Mouse (Mus musculus) liver, embryonic 15.5 days (tissue): Measurements from ENCODE around the gene Dedd2. TPM values are rescaled to one million over a fixed set of nuclear protein-coding genes. Genes with fewer than 3 reads are reported as not detected.

ENCODE experiments used
- ATAC-seq: fragments of 200-750 bp; cut with Nextera tagmentation; 2 replicates; pipeline ENCODE4 v1.8.0; 2017; ENCODE audit warnings: moderate number of reproducible peaks, mild to moderate bottlenecking, moderate library complexity; ENCODE audit not compliant: insufficient read depth
- H3K27ac ChIP-seq: fragments of 300-500 bp; sonication (generic); replicated peaks from 2 replicates; pipeline ENCODE4 v1.5.1; 2015; ENCODE audit warnings: mild to moderate bottlenecking, inconsistent platforms
- H3K27me3 ChIP-seq: fragments of 300-500 bp; sonication (generic); 2 replicates; pipeline ENCODE4 v1.6.1; 2015; ENCODE audit warnings: mild to moderate bottlenecking, inconsistent platforms
- H3K36me3 ChIP-seq: fragments of 300-500 bp; sonication (generic); replicated peaks from 2 replicates; pipeline ENCODE4 v1.6.1; 2015; ENCODE audit warnings: moderate library complexity, mild to moderate bottlenecking, inconsistent platforms
- H3K4me1 ChIP-seq: fragments of 300-500 bp; sonication (generic); replicated peaks from 2 replicates; pipeline ENCODE4 v1.6.1; 2015; ENCODE audit warnings: inconsistent platforms
- H3K4me2 ChIP-seq: fragments of 300-500 bp; sonication (generic); 2 replicates; pipeline ENCODE4 v1.6.1; 2015; ENCODE audit warnings: moderate library complexity, mild to moderate bottlenecking, inconsistent platforms
- H3K4me3 ChIP-seq: fragments of 300-500 bp; sonication (generic); replicated peaks from 2 replicates; pipeline ENCODE4 v1.5.1; 2015; ENCODE audit warnings: mild to moderate bottlenecking, inconsistent platforms
- H3K9ac ChIP-seq: fragments of 300-500 bp; sonication (generic); 2 replicates; pipeline ENCODE4 v1.6.1; 2015; ENCODE audit warnings: moderate library complexity, mild to moderate bottlenecking, inconsistent platforms
- H3K9me3 ChIP-seq: fragments of 300-500 bp; sonication (generic); replicated peaks from 2 replicates; pipeline ENCODE4 v1.6.1; 2016; ENCODE audit warnings: inconsistent platforms
- WGBS: fragments of 180-500 bp; shearing (Covaris S2); methylation state at CpG from one replicate; pipeline ENCODE4 v1.1.7; 2015; ENCODE audit warnings: mixed read lengths; ENCODE audit not compliant: insufficient replicate concordance; 5-methylcytosine and 5-hydroxymethylcytosine counted together
- polyA plus RNA-seq: library from polyadenylated mRNA; unstranded; fragments of >200 nt; fragmentation: Nextera tagmentation; extraction: Ambion mirVana; gene quantifications from 2 replicates; pipeline ENCODE4 v1.2.1, GENCODE M21; 2015

Dedd2 gene
- polyA plus RNA-seq, 1 experiment from 2014 or later = 35.4 TPM

DNA sequence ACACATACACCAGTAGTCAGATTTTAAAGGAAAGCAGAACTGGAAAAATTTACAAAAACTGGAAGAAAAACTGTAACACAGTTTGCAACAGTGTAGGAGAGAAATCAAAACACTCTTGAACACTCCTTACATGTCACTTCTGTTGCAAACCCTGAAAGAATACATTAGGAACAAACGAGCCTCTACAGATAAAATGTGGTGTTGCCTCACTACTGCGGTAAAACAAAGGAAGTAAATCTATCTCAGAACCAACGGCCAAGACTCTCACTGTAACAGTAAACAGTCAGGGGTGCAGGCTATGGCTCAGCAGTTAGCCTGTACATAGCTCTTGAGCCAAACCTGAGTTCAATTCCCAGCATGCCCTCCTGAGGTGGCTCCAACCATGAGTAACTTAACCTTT is 7.3 kb downstream of the Dedd2 start:
- WGBS = 21% methylated on average over 3 of the region's 3 CpGs

GRCm38 (mm10) chr7:25210482-25210881 is 9.9 kb downstream of the Dedd2 start:
- H3K27ac ChIP-seq = peak overlapping the region; percentile 94

More for the DNA sequence above, 7.3 kb downstream of the Dedd2 start:
- H3K36me3 ChIP-seq = peaks cover 100% of the 10 kb centered on the region
- no peak overlapping the region for H3K27ac ChIP-seq
- H3K4me3 ChIP-seq = no peak overlapping the region
- peaks cover 82% of the 10 kb centered on the region for H3K4me1 ChIP-seq
- no peak overlapping the region for H3K9ac ChIP-seq
- ATAC-seq = no peak
- no peak overlapping the region for H3K4me2 ChIP-seq
- no peaks in the 10 kb centered on the region for H3K9me3 ChIP-seq
- H3K27me3 ChIP-seq = no peaks in the 10 kb centered on the region

GRCm38 (mm10) chr7:25209161-25209622 is 11.2 kb downstream of the Dedd2 start:
- WGBS = 57% methylated on average over 3 of the region's 3 CpGs
- Histone ChIP-seq H3K4me1 (peaks cover 93% of the 10 kb centered on the region), H3K27me3 (no peaks in the 10 kb centered on the region), H3K36me3 (peaks cover 100% of the 10 kb centered on the region), H3K9me3 (no peaks in the 10 kb centered on the region), H3K4me3 (peak overlapping the region; percentile 45), H3K27ac (peak overlapping the region; percentile 94), H3K4me2 (peak overlapping the region; percentile 73), H3K9ac (peak overlapping the region; percentile 57)
- ATAC-seq = peak; percentile 88

More at GRCm38 (mm10) chr7:25210482-25210881, 9.9 kb downstream of the Dedd2 start:
- Histone ChIP-seq H3K9ac (no peak overlapping the region), H3K4me3 (no peak overlapping the region), H3K4me1 (peaks cover 91% of the 10 kb centered on the region), H3K27me3 (no peaks in the 10 kb centered on the region), H3K36me3 (peaks cover 100% of the 10 kb centered on the region), H3K4me2 (peak overlapping the region; percentile 73), H3K9me3 (no peaks in the 10 kb centered on the region)
- 89% methylated on average over 4 of the region's 4 CpGs for WGBS
- no peak for ATAC-seq

DNA sequence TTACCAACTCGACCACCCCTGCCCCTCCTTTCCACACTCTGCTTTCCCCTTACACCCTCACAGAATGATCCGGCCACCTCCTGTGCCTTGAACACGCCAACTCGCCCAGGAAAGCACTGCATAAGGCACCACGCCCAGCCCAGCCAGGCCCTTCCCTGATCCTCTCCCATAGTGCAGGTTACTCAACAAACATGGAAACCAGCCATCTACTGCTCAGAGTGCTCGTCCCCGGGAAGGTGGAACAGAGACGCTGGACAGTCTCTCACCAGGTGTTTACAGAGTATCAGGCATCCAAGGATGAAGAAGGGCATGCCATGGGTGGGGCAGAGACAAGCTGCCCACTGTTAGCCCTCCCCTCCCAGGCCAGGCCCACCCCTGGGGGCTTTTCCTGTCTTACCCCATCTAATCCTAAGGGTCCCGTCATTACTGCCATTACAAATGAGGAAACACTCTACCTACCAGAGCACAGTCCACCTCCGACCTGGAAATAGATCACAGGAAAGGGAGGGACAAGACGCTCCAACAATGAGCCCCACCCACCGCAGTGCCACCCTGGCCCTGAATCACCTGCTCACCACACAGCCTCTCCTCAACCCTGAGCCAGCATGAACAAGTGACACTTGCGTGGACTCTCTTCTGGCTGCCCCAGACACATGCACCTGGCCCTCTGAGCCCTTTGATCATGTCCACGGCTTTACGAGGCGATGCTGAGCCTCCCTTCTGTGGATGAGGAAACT is 14.2 kb downstream of the Dedd2 start:
- H3K36me3 ChIP-seq = peaks cover 100% of the 10 kb centered on the region
- WGBS = 77% methylated on average over 16 of the region's 16 CpGs
- no peak overlapping the region for H3K9ac ChIP-seq
- ATAC-seq = no peak
- no peaks in the 10 kb centered on the region for H3K27me3 ChIP-seq
- peak overlapping the region; percentile 42; the same call in 1 of the 2 replicates for H3K4me2 ChIP-seq
- no peak overlapping the region for H3K4me3 ChIP-seq
- peak overlapping the region; percentile 48 for H3K27ac ChIP-seq
- H3K9me3 ChIP-seq = no peaks in the 10 kb centered on the region
- peaks cover 74% of the 10 kb centered on the region for H3K4me1 ChIP-seq

DNA sequence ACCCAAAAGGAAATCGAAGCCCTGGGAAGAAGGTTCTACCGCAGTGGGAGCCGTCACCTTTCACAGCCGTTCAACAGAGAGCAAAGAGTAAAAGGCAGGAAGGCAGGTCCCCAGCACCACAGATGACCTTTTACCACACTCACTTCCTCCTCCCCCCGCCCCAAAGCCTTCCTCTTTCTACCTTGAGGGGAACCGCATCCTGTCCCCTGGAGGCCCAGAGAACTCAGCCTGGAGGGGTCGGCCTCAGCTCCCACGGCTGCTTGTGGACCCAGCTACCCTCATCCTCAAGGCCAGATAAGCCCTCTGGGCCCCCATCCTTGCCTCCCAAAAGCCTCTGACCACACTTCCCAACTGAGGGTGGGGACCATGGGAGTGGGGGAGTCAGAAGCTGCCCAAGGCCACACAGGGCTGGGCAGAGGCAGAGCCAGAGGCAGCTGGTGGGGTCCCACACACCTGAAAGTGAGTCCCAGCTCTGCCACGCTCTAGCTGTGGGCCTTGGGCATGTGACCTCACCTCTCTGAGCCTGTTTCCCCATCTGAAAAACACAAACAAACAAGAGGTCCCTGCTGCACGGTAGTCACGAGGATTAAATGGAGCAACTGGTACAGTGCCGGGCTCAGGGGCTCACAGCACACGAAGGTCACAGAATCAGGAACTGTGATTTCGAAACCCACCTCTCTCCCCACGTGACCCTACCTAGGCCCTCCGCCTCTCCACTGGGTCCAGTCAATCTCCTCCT is 14.9 kb downstream of the Dedd2 start:
- H3K27me3 ChIP-seq = no peaks in the 10 kb centered on the region
- no peaks in the 10 kb centered on the region for H3K9me3 ChIP-seq
- WGBS = 48% methylated on average over 16 of the region's 16 CpGs
- ATAC-seq = 0 out of 2 replicates have a peak, but pooled peaks have one; percentile 4
- peaks cover 67% of the 10 kb centered on the region for H3K4me1 ChIP-seq
- H3K4me2 ChIP-seq = peak overlapping the region; percentile 42
- peak overlapping the region; percentile 71 for H3K27ac ChIP-seq
- peak overlapping the region; percentile 18; the same call in 1 of the 2 replicates for H3K9ac ChIP-seq
- peaks cover 100% of the 10 kb centered on the region for H3K36me3 ChIP-seq
- H3K4me3 ChIP-seq = peak overlapping the region; percentile 4; the same call in 1 of the 2 replicates

DNA sequence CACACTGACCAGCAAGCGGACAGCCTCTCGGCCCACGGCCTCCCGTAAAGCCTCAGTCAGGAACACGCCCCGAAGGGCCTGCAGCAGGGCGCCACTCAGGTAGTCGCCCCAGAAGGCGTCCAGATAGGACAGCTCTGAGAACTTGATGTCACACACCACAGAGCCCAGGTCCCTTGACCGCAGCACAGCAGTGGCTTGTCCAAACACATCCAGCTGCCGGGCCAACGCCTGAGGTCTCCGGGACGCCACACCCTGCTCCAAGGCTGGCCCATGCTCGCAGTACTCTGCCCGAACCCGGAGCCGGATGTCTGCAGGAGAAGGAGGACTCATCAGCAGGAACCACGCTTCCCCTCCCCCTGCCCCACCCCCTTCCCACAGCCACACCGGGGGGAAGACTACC is 16.8 kb downstream of the Dedd2 start:
- Histone ChIP-seq H3K36me3 (peaks cover 85% of the 10 kb centered on the region), H3K9ac (no peak overlapping the region)

GRCm38 (mm10) chr7:25197384-25198018 is 22.9 kb downstream of the Dedd2 start:
- ATAC-seq = peak; percentile 10; the same call in 1 of the 2 replicates
- WGBS = 63% methylated on average over 10 of the region's 10 CpGs

More for the DNA sequence above, 16.8 kb downstream of the Dedd2 start:
- Histone ChIP-seq H3K4me3 (no peak overlapping the region), H3K9me3 (no peaks in the 10 kb centered on the region), H3K4me2 (no peak overlapping the region), H3K27me3 (no peaks in the 10 kb centered on the region), H3K4me1 (peaks cover 48% of the 10 kb centered on the region), H3K27ac (no peak overlapping the region)
- ATAC-seq = no peak
- WGBS = 82% methylated on average over 20 of the region's 20 CpGs

DNA sequence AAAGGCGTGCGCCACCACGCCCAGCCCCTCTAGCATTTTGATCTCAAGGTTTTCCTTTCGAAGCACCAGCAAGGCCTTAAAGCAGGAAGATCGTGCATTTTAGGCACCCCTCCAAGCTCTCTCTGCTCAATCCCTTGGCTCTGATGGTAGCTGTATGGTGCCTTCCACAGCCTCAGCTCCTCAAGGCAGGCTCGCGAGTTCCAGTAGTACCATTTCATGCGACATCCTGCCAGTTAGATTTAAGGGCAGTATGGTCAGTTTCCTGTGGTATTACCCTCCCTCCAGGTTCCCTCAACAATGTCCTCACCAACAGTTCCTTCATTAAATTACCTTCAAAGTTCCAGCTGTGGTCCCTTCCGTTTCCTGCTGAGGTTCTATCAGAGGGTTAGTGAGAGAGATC is 24.3 kb downstream of the Dedd2 start:
- no peak for ATAC-seq
- H3K9ac ChIP-seq = no peak overlapping the region
- no peaks in the 10 kb centered on the region for H3K27me3 ChIP-seq
- H3K4me2 ChIP-seq = no peak overlapping the region; the same call in 1 of the 2 replicates
- H3K4me1 ChIP-seq = peaks cover 43% of the 10 kb centered on the region
- 59% methylated on average over 9 of the region's 9 CpGs for WGBS
- no peaks in the 10 kb centered on the region for H3K9me3 ChIP-seq
- no peak overlapping the region for H3K4me3 ChIP-seq
- peaks cover 9% of the 10 kb centered on the region for H3K36me3 ChIP-seq
- H3K27ac ChIP-seq = peak overlapping the region; percentile 82

More at GRCm38 (mm10) chr7:25197384-25198018, 22.9 kb downstream of the Dedd2 start:
- Histone ChIP-seq H3K9me3 (no peaks in the 10 kb centered on the region), H3K4me1 (peaks cover 43% of the 10 kb centered on the region), H3K4me2 (no peak overlapping the region), H3K9ac (no peak overlapping the region), H3K27me3 (no peaks in the 10 kb centered on the region), H3K4me3 (no peak overlapping the region), H3K27ac (no peak overlapping the region; the same call in 1 of the 2 replicates), H3K36me3 (peaks cover 23% of the 10 kb centered on the region)

DNA sequence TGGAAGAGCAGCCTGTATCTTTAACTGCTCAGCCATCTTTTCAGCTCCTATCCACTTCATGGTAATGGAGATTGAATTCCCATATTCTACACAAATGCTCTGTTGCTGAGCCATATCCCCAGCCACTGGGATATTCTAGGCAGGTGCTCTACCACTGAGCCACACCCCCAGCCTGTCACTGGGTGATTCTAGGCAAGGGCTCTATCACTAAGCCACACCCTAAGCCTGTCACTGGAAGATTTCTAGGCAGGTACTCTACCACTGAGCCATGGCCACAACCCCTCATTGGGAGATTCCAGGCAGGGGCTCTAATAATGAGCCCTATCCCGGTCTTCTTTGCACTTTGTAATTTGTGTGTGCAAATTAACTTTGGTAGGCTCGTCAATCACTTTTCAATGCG is 25.3 kb downstream of the Dedd2 start:
- H3K4me3 ChIP-seq = no peak overlapping the region
- ATAC-seq = peak; percentile 97
- WGBS = 73% methylated on average over 3 of the region's 3 CpGs
- H3K27me3 ChIP-seq = no peaks in the 10 kb centered on the region
- peak overlapping the region; percentile 48 for H3K4me2 ChIP-seq
- H3K36me3 ChIP-seq = no peaks in the 10 kb centered on the region
- H3K4me1 ChIP-seq = peaks cover 43% of the 10 kb centered on the region
- no peak overlapping the region for H3K9ac ChIP-seq
- H3K27ac ChIP-seq = peak overlapping the region; percentile 82
- H3K9me3 ChIP-seq = no peaks in the 10 kb centered on the region

DNA sequence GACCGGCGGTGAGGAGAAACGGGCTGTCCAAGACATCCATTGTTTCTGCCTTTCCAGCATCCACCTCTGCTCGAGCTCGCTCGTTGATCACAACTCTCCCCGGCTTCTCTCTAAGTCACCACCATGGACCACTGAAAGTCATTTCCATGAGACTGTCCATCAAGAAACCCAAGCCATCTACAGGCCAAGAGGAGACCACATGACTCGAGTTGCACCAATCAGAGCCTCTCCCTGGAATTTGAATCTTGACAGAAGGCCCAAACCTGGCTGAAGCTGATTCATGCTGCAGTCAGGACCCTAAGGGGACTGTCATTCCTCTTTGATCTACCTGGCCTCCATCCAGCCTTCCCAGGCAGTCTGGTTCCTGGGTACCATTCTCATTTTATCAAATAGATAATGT is 28.3 kb downstream of the Dedd2 start:
- whole genome bisulfite sequencing = 70% methylated on average over 8 of the region's 8 CpGs
- Histone ChIP-seq H3K4me2 (no peak overlapping the region), H3K9me3 (no peaks in the 10 kb centered on the region), H3K4me3 (no peak overlapping the region), H3K27me3 (no peaks in the 10 kb centered on the region), H3K4me1 (peaks cover 38% of the 10 kb centered on the region), H3K27ac (no peak overlapping the region), H3K36me3 (no peaks in the 10 kb centered on the region), H3K9ac (no peak overlapping the region)
- ATAC-seq = no peak

DNA sequence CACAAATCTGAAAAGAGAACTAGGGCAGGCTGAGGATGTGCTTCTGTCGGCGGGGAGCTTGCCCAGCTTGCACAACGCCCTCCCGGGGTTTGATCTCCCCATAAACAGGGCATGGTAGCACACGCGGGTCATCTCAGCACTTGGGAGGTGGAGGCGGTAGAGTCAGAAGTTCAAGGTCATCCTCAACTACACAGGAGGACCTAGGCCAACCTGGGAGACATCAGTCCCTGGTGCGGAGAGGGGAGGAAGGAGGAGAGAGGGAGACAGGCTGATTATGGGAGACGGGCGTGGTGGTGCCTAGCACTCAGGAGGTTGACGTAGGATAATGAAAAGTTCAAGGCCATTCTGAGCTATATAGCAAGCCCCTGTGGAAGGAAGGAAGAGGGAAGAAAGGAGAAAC is 29.6 kb downstream of the Dedd2 start:
- Histone ChIP-seq H3K9ac (no peak overlapping the region), H3K4me3 (no peak overlapping the region), H3K9me3 (no peaks in the 10 kb centered on the region), H3K36me3 (no peaks in the 10 kb centered on the region), H3K27me3 (no peaks in the 10 kb centered on the region), H3K27ac (no peak overlapping the region), H3K4me1 (peaks cover 26% of the 10 kb centered on the region), H3K4me2 (no peak overlapping the region)
- 76% methylated on average over 11 of the region's 11 CpGs for WGBS
- ATAC-seq = no peak
